Mouse (Mus musculus) MEL (cell line): ENCODE measurements at regions not wholly inside any gene's neighbourhood (a gene's known extent, or its start where the extent isn't known, plus 50 kb on each side); places are given as distances from the start of the nearest gene placed in this dataset.

Experiments
- DNase-seq: peaks from one replicate; pipeline ENCODE4 v3.0.0; 2011; ENCODE audit warnings: low read depth, low spot score
- H3K27ac ChIP-seq: 2 replicates; pipeline ENCODE4 v1.5.1; 2012; ENCODE audit warnings: low read depth, mild to moderate bottlenecking, control low read depth, low read length, moderate library complexity; ENCODE audit not compliant: control insufficient read depth
- H3K27me3 ChIP-seq, 2 experiments: fragments of 150-350 bp in 1 of 2; sonication (generic) in 1 of 2; 2 replicates each; pipeline ENCODE4 v1.6.1; 2012; ENCODE audit warnings: low read length in 2 of 2, mild to moderate bottlenecking in 2 of 2, improper control_type of control experiment in 1 of 2, moderate library complexity in 1 of 2; ENCODE audit not compliant: insufficient read depth in 2 of 2, control insufficient read depth in 1 of 2
- H3K36me3 ChIP-seq, 2 experiments: 2 replicates each; pipeline ENCODE4 v1.6.1; 2012 to 2014; ENCODE audit warnings: low read length in 2 of 2, improper control_type of control experiment in 1 of 2, inconsistent platforms in 1 of 2, mild to moderate bottlenecking in 1 of 2; ENCODE audit not compliant: insufficient read depth in 2 of 2, control insufficient read depth in 1 of 2
- H3K4me1 ChIP-seq, 2 experiments: fragments of 150-350 bp in 1 of 2; sonication (generic) in 1 of 2; 2 replicates each; pipeline ENCODE4 v1.6.1; 2012; ENCODE audit warnings: low read length in 2 of 2, improper control_type of control experiment in 1 of 2, mild to moderate bottlenecking in 1 of 2; ENCODE audit not compliant: insufficient read depth in 2 of 2, control insufficient read depth in 1 of 2
- H3K4me3 ChIP-seq, 2 experiments: fragments of 150-350 bp in 1 of 2; sonication (generic) in 1 of 2; 2 replicates each; pipeline ENCODE4 v1.5.1; 2012; ENCODE audit warnings: low read depth in 2 of 2, low read length in 2 of 2, mild to moderate bottlenecking in 2 of 2, moderate library complexity in 2 of 2, control low read depth in 1 of 2, improper control_type of control experiment in 1 of 2; ENCODE audit not compliant: control insufficient read depth in 1 of 2, insufficient read depth in 1 of 2
- H3K79me2 ChIP-seq: 2 replicates; pipeline ENCODE4 v1.6.1; 2012; ENCODE audit warnings: mild to moderate bottlenecking, low read length, moderate library complexity; ENCODE audit not compliant: control insufficient read depth, poor library complexity, insufficient read depth
- H3K9ac ChIP-seq: 2 replicates; pipeline ENCODE4 v1.6.1; 2012; ENCODE audit warnings: low read depth, mild to moderate bottlenecking, control low read depth, low read length, moderate library complexity; ENCODE audit not compliant: control insufficient read depth, poor library complexity, severe bottlenecking
- H3K9me3 ChIP-seq: fragments of 150-350 bp; sonication (generic); replicated peaks from 2 replicates; pipeline ENCODE4 v1.6.1; 2012; ENCODE audit warnings: mild to moderate bottlenecking, low read length, improper control_type of control experiment, moderate library complexity; ENCODE audit not compliant: insufficient read depth
- CHD1 ChIP-seq: IDR thresholded peaks from 2 replicates; pipeline ENCODE4 v1.6.1; 2012; ENCODE audit warnings: low read depth, mild to moderate bottlenecking, inconsistent platforms, low read length, improper control_type of control experiment
- CHD2 ChIP-seq: IDR thresholded peaks from 2 replicates; pipeline ENCODE4 v1.6.1; 2011; ENCODE audit warnings: low read length, improper control_type of control experiment
- ELF1 ChIP-seq: IDR thresholded peaks from 2 replicates; pipeline ENCODE4 v1.6.1; 2014; ENCODE audit warnings: low read depth, mild to moderate bottlenecking, inconsistent platforms, low read length, improper control_type of control experiment, moderate library complexity
- ETS1 ChIP-seq: IDR thresholded peaks from 2 replicates; pipeline ENCODE4 v1.6.1; 2012; ENCODE audit warnings: low read depth, mild to moderate bottlenecking, inconsistent platforms, low read length, improper control_type of control experiment, moderate library complexity
- KAT2A ChIP-seq: conservative IDR thresholded peaks from 2 replicates; pipeline ENCODE4 v1.6.1; 2012; ENCODE audit warnings: low read depth, low read length, improper control_type of control experiment, inconsistent platforms
- MAFK ChIP-seq: IDR thresholded peaks from 2 replicates; pipeline ENCODE4 v1.6.1; 2011; ENCODE audit warnings: low read depth, mild to moderate bottlenecking, low read length, improper control_type of control experiment, borderline replicate concordance
- MEF2A ChIP-seq: IDR thresholded peaks from 2 replicates; pipeline ENCODE4 v1.6.1; 2014; ENCODE audit warnings: low read depth, mild to moderate bottlenecking, inconsistent platforms, low read length, improper control_type of control experiment; ENCODE audit not compliant: poor library complexity, insufficient replicate concordance, severe bottlenecking; ENCODE audit errors: extremely low read depth
- MYB ChIP-seq: IDR thresholded peaks from 2 replicates; pipeline ENCODE4 v1.6.1; 2011; ENCODE audit warnings: mild to moderate bottlenecking, low read depth, low read length, improper control_type of control experiment
- NELFE ChIP-seq: IDR thresholded peaks from 2 replicates; pipeline ENCODE4 v1.6.1; 2011; ENCODE audit warnings: low read depth, low read length, improper control_type of control experiment
- NRF1 ChIP-seq: IDR thresholded peaks from 2 replicates; pipeline ENCODE4 v1.6.1; 2014; ENCODE audit warnings: low read depth, mild to moderate bottlenecking, inconsistent platforms, low read length, improper control_type of control experiment, moderate library complexity; ENCODE audit not compliant: poor library complexity, insufficient read depth, severe bottlenecking
- SIN3A ChIP-seq: IDR thresholded peaks from 2 replicates; pipeline ENCODE4 v1.6.1; 2012; ENCODE audit warnings: low read length, improper control_type of control experiment, inconsistent platforms
- SMC3 ChIP-seq: IDR thresholded peaks from 2 replicates; pipeline ENCODE4 v1.6.1; 2011; ENCODE audit warnings: low read depth, low read length, improper control_type of control experiment
- USF1 ChIP-seq: IDR thresholded peaks from 2 replicates; pipeline ENCODE4 v1.6.1; 2014; ENCODE audit warnings: low read depth, mild to moderate bottlenecking, inconsistent platforms, low read length, improper control_type of control experiment, moderate library complexity
- USF2 ChIP-seq, 2 experiments: IDR thresholded peaks; 2 replicates each; pipeline ENCODE4 v1.6.1; 2011 to 2012; ENCODE audit warnings: improper control_type of control experiment in 2 of 2, low read length in 2 of 2, borderline replicate concordance in 1 of 2, inconsistent platforms in 1 of 2, low read depth in 1 of 2, mild to moderate bottlenecking in 1 of 2; ENCODE audit not compliant: insufficient read depth in 1 of 2
- ZMIZ1 ChIP-seq: IDR thresholded peaks from 2 replicates; pipeline ENCODE4 v1.6.1; 2012; ENCODE audit warnings: low read depth, mild to moderate bottlenecking, inconsistent platforms, low read length, improper control_type of control experiment, moderate library complexity
- ZNF384 ChIP-seq: IDR thresholded peaks from 2 replicates; pipeline ENCODE4 v1.6.1; 2012; ENCODE audit warnings: low read depth, mild to moderate bottlenecking, inconsistent platforms, low read length, improper control_type of control experiment

GRCm38 (mm10) chr2:137489181-137489682 lies 372.8 kb upstream of the Jag1 start:
- Histone ChIP-seq H3K4me1 (no peaks in the 10 kb centered on the region), H3K36me3 (no peaks in the 10 kb centered on the region), H3K27ac (no peak overlapping the region), H3K9me3 (no peaks in the 10 kb centered on the region), H3K27me3 (no peaks in the 10 kb centered on the region), H3K4me3 (no peak overlapping the region), H3K79me2 (no peaks in the 10 kb centered on the region), H3K9ac (no peak overlapping the region)
- TF ChIP-seq SIN3A = no peak
- TF ChIP-seq ETS1 = no peak
- no peak for TF ChIP-seq ELF1
- TF ChIP-seq NRF1 = no peak
- no peak for TF ChIP-seq ZNF384
- TF ChIP-seq MAFK = no peak
- no peak for TF ChIP-seq USF2 (IDR thresholded peaks at IDR 0.05; ENCODE audit: borderline replicate concordance in 1 of 2, insufficient read depth in 1 of 2, low read depth in 1 of 2, low read length in 2 of 2)
- TF ChIP-seq MEF2A = no peak
- no peak for TF ChIP-seq CHD2
- TF ChIP-seq ZMIZ1 = no peak
- no peak for TF ChIP-seq SMC3
- TF ChIP-seq NELFE = no peak
- TF ChIP-seq KAT2A = no peak
- no peak for TF ChIP-seq CHD1
- no peak for DNase-seq

GRCm38 (mm10) chr2:137468769-137469168 lies 352.3 kb upstream of the Jag1 start:
- no peak overlapping the region for H3K9ac ChIP-seq
- no peak for DNase-seq
- TF ChIP-seq USF1 = no peak
- TF ChIP-seq MYB = no peak
- TF ChIP-seq, all 39 proteins: peak for 0
- H3K4me3 ChIP-seq = no peak overlapping the region
- no peaks in the 10 kb centered on the region for H3K79me2 ChIP-seq
- no peaks in the 10 kb centered on the region for H3K9me3 ChIP-seq
- no peaks in the 10 kb centered on the region for H3K4me1 ChIP-seq
- H3K36me3 ChIP-seq = no peaks in the 10 kb centered on the region
- no peak overlapping the region for H3K27ac ChIP-seq
- no peaks in the 10 kb centered on the region for H3K27me3 ChIP-seq
